In genomic region chr6:6851166-6851565, GRCm38 (mm10) we compare ENCODE assay signal across 39 mouse cellular contexts. TPM values are rescaled to one million over a fixed set of nuclear protein-coding genes. Genes with fewer than 3 reads are reported as not detected.
DNase-seq lines count a peak whose midpoint lies in the region; ATAC-seq and TF ChIP-seq lines count a peak whose summit lies in the region.
"Had no signal": no experiment of that assay in that cellular context is flagged by ENCODE, and none has a peak within 500 bp of the region (broad histone marks: within the 10 kb centered on the region; RNA-seq: fewer than 3 reads in every experiment).

No protein-coding gene starts in this region.

- no peak for TF ChIP-seq EP300 in CH12.LX (IDR thresholded peaks at IDR 0.05; ENCODE audit: low read length)

- H3K9ac ChIP-seq in forebrain, embryonic 13.5 days = no peak overlapping the region
- H3K9ac ChIP-seq in forebrain, embryonic 11.5 days (ENCODE audit: low read length) = no peak overlapping the region
- H3K9ac ChIP-seq in CH12.LX (ENCODE audit: insufficient read depth, low read depth) = no peak overlapping the region
- no peak overlapping the region for H3K9ac ChIP-seq in forebrain, embryonic 16.5 days (replicated peaks; ENCODE audit: low read depth, low read length)
- H3K9ac ChIP-seq: embryonic facial prominence, embryonic 15.5 days; hindbrain, embryonic 14.5 days; kidney, embryonic 15.5 days; liver, embryonic 14.5 days; midbrain, embryonic 15.5 days; neural tube, embryonic 12.5 days had no signal

- H3K36me3 ChIP-seq in forebrain, embryonic 13.5 days (ENCODE audit: poor library complexity, severe bottlenecking) = no peaks in the 10 kb centered on the region
- no peaks in the 10 kb centered on the region for H3K36me3 ChIP-seq in forebrain, embryonic 11.5 days (ENCODE audit: control insufficient read depth, insufficient read depth, low read length)
- H3K36me3 ChIP-seq in CH12.LX (replicated peaks in 1 of 2; ENCODE audit: control insufficient read depth in 1 of 2, insufficient read depth in 1 of 2, low read length in 1 of 2) = no peaks in the 10 kb centered on the region
- no peaks in the 10 kb centered on the region for H3K36me3 ChIP-seq in forebrain, embryonic 16.5 days (ENCODE audit: control insufficient read depth, insufficient read depth)
- H3K36me3 ChIP-seq: embryonic facial prominence, embryonic 15.5 days; G1E; kidney, embryonic 15.5 days; midbrain, embryonic 15.5 days; neural tube, embryonic 12.5 days had no signal

- H3K4me1 ChIP-seq in forebrain, embryonic 13.5 days = peaks cover 28% of the 10 kb centered on the region
- no peaks in the 10 kb centered on the region for H3K4me1 ChIP-seq in forebrain, embryonic 11.5 days (replicated peaks; ENCODE audit: control insufficient read depth, insufficient read depth, low read length)
- peaks cover 0 to 5% of the 10 kb centered on the region in 2 experiments; a peak in 1 of 4 replicates for H3K4me1 ChIP-seq in CH12.LX (ENCODE audit: control insufficient read depth in 1 of 2, insufficient read depth in 2 of 2)
- H3K4me1 ChIP-seq in forebrain, embryonic 16.5 days (replicated peaks; ENCODE audit: control insufficient read depth, insufficient read depth, low read length) = peaks cover 27% of the 10 kb centered on the region
- H3K4me1 ChIP-seq: kidney, embryonic 15.5 days; midbrain, embryonic 15.5 days; neural tube, embryonic 12.5 days had no signal

- no peaks in the 10 kb centered on the region for H3K79me2 ChIP-seq in CH12.LX (replicated peaks; ENCODE audit: control insufficient read depth, extremely low read depth, insufficient read depth, poor library complexity, severe bottlenecking)

- H3K27me3 ChIP-seq in forebrain, embryonic 13.5 days = peaks cover 92% of the 10 kb centered on the region
- peaks cover 83% of the 10 kb centered on the region for H3K27me3 ChIP-seq in forebrain, embryonic 11.5 days (ENCODE audit: control insufficient read depth, insufficient read depth, low read length)
- no peaks in the 10 kb centered on the region for H3K27me3 ChIP-seq in CH12.LX (replicated peaks)
- peaks cover 52% of the 10 kb centered on the region for H3K27me3 ChIP-seq in forebrain, embryonic 16.5 days (replicated peaks; ENCODE audit: control insufficient read depth, insufficient read depth, low read length)

- WGBS in forebrain, embryonic 13.5 days = 1% methylated on average over 10 of the region's 10 CpGs
- WGBS in forebrain, embryonic 11.5 days = 2% methylated on average over 10 of the region's 10 CpGs
- 2% methylated on average over 10 of the region's 10 CpGs for WGBS in forebrain, embryonic 16.5 days

- dilution Hi-C loops in CH12.LX (cut with MboI; ENCODE audit: extremely low pct_ligation_motif_present, extremely low pct_unique_long_range_greater_than_20kb, low sequenced_read_pairs) = no loop called here

- in situ Hi-C loops in CH12.LX (cut with MboI; ENCODE audit: low pct_ligation_motif_present, low pct_unique_long_range_greater_than_20kb, low sequenced_read_pairs) = no loop called here

- peak overlapping the region; percentile 85 for H3K27ac ChIP-seq in forebrain, embryonic 13.5 days
- no peak overlapping the region for H3K27ac ChIP-seq in forebrain, embryonic 11.5 days (ENCODE audit: low read depth, low read length)
- no peak overlapping the region for H3K27ac ChIP-seq in CH12.LX (ENCODE audit: insufficient read depth, low read depth)
- peak overlapping the region; percentile 78 for H3K27ac ChIP-seq in forebrain, embryonic 16.5 days (ENCODE audit: low read length)
- H3K27ac ChIP-seq: embryonic facial prominence, embryonic 15.5 days; gastrocnemius, adult 2 months; hindbrain, embryonic 14.5 days; kidney, embryonic 15.5 days; liver, embryonic 14.5 days; macrophage; midbrain, embryonic 15.5 days; neural tube, embryonic 12.5 days; stomach, postnatal 0 days had no signal

- H3K9me3 ChIP-seq in forebrain, embryonic 13.5 days (replicated peaks) = no peaks in the 10 kb centered on the region
- no peaks in the 10 kb centered on the region for H3K9me3 ChIP-seq in forebrain, embryonic 11.5 days (ENCODE audit: control insufficient read depth, low read length)
- no peaks in the 10 kb centered on the region for H3K9me3 ChIP-seq in CH12.LX (replicated peaks; ENCODE audit: low read length)
- no peaks in the 10 kb centered on the region for H3K9me3 ChIP-seq in forebrain, embryonic 16.5 days (ENCODE audit: control insufficient read depth, low read length)
- H3K9me3 ChIP-seq: embryonic facial prominence, embryonic 15.5 days; G1E; kidney, embryonic 15.5 days; midbrain, embryonic 15.5 days; neural tube, embryonic 12.5 days had no signal

- ATAC-seq in forebrain, embryonic 13.5 days = no peak
- no peak for ATAC-seq in forebrain, embryonic 11.5 days (replicated peaks; ENCODE audit: low FRiP score)
- ATAC-seq in forebrain, embryonic 16.5 days = peak; percentile 15; the same call in 1 of the 2 replicates
- ATAC-seq: intestine, postnatal 0 days; Patski had no signal

- H3K4me3 ChIP-seq in forebrain, embryonic 13.5 days = peak overlapping the region; percentile 20
- no peak overlapping the region for H3K4me3 ChIP-seq in forebrain, embryonic 11.5 days (ENCODE audit: low read depth, low read length)
- H3K4me3 ChIP-seq in CH12.LX (replicated peaks in 1 of 3; ENCODE audit: low read depth in 2 of 3, low read length in 2 of 3, poor library complexity in 1 of 3) = no peak overlapping the region
- H3K4me3 ChIP-seq in forebrain, embryonic 16.5 days (replicated peaks; ENCODE audit: low read length) = peak overlapping the region; percentile 30; the same call in 1 of the 2 replicates
- H3K4me3 ChIP-seq: embryonic facial prominence, embryonic 15.5 days; gastrocnemius, adult 2 months; kidney, embryonic 15.5 days; midbrain, embryonic 15.5 days; neural tube, embryonic 12.5 days had no signal

- TF ChIP-seq POLR2A in CH12.LX (IDR thresholded peaks at IDR 0.05; ENCODE audit: low read depth, low read length) = no peak

- H3K4me2 ChIP-seq in forebrain, embryonic 13.5 days = peak overlapping the region; percentile 50
- H3K4me2 ChIP-seq in forebrain, embryonic 11.5 days (ENCODE audit: low read depth, low read length, severe bottlenecking) = no peak overlapping the region
- H3K4me2 ChIP-seq in CH12.LX (ENCODE audit: insufficient read depth, low read depth, poor library complexity, severe bottlenecking) = no peak overlapping the region
- H3K4me2 ChIP-seq in forebrain, embryonic 16.5 days (ENCODE audit: low read length) = peak overlapping the region; percentile 39
- H3K4me2 ChIP-seq: embryonic facial prominence, embryonic 15.5 days; heart, embryonic 11.5 days; hindbrain, embryonic 14.5 days; kidney, embryonic 15.5 days; midbrain, embryonic 15.5 days; neural tube, embryonic 12.5 days had no signal

- DNase-seq in forebrain, embryonic 11.5 days (ENCODE audit: low spot score) = no peak
- no peak for DNase-seq in CH12.LX (ENCODE audit: extremely low read depth)
- DNase-seq in ES-CJ7 (ENCODE audit: low read depth, low spot score) = peak; percentile 19
- DNase-seq in kidney, adult 9 months = no peak
- no peak for DNase-seq in cerebellum, adult 9-11 months
- DNase-seq: adrenal gland, postnatal 10 days; B cell, adult 2 months; cerebellum, adult 11 months; cerebellum, adult 9-10 months; gastrocnemius, adult 2 months; gastrocnemius, postnatal 36 days; heart, adult 18-20 months; heart, postnatal 36 days; kidney, postnatal 25 days; left cerebral cortex, postnatal 4 days; liver; lung, adult 2 months; lung, postnatal 10 days; right cerebral cortex, postnatal 4 days; thymus, adult 18-20 months; thymus, postnatal 25 days had no signal

- no peak for TF ChIP-seq RAD21 in CH12.LX (IDR thresholded peaks at IDR 0.05; ENCODE audit: low read depth, low read length)

- no peak for TF ChIP-seq CTCF in CH12.LX (conservative IDR thresholded peaks at IDR 0.05 in 1 of 2, IDR thresholded peaks at IDR 0.05 in 1 of 2; ENCODE audit: low read depth in 2 of 2, low read length in 2 of 2)

TF ChIP-seq in CH12.LX, 34 proteins besides CTCF, POLR2A, EP300 and RAD21:
- TF ChIP-seq NRF1 (IDR thresholded peaks at IDR 0.05; ENCODE audit: low read depth, low read length) (no peak), BHLHE40 (IDR thresholded peaks at IDR 0.05; ENCODE audit: low read depth, low read length) (peak; percentile 18; the same call in 1 of the 2 replicates), USF1 (IDR thresholded peaks at IDR 0.05; ENCODE audit: low read depth, low read length) (no peak)
TF ChIP-seq in CH12.LX: peak in this region for 1.

RNA-seq across cellular contexts. Expression of gene Dlx6, which starts 12.0 kb away (rescaled TPM):
- polyA plus RNA-seq in forebrain, embryonic 13.5 days (2015; fragmentation: Nextera tagmentation; extraction: Ambion mirVana) = 15.5 and 16.2 TPM in 2 replicates
- 4.5 and 7.3 TPM in 2 replicates for polyA plus RNA-seq in forebrain, embryonic 11.5 days (2014; fragmentation: Nextera tagmentation; extraction: Ambion mirVana)
- total RNA-seq in CH12.LX (2012; rRNA removed) = not detected in 2 replicates
- not detected in 2 replicates for total RNA-seq in CH12.LX (2014; rRNA removed)
- polyA plus RNA-seq in CH12.LX (2012; ENCODE audit: insufficient read length, low read depth) = not detected in 2 replicates
- polyA plus RNA-seq in forebrain, embryonic 16.5 days (2015; fragmentation: Nextera tagmentation; extraction: Ambion mirVana) = 7.2 and 12.6 TPM in 2 replicates
- total RNA-seq: common myeloid progenitor, adult 5-6 weeks; gastrocnemius, adult 2 months; gastrocnemius, postnatal 36 days; heart, adult 18-20 months; heart, postnatal 36 days; megakaryocyte-erythroid progenitor cell, adult 5-6 weeks had no signal
- polyA plus RNA-seq: G1E; heart, embryonic 16.5 days; hindbrain, embryonic 14.5 days; intestine, postnatal 0 days; kidney, embryonic 15.5 days; liver, embryonic 14.5 days; lung, adult 2 months; macrophage; neural tube, embryonic 12.5 days; spleen, adult 2 months; stomach, postnatal 0 days had no signal

RNA-seq across cellular contexts. Expression of gene Dlx5, which starts 30.7 kb away (rescaled TPM):
- 84.5 and 91.5 TPM in 2 replicates for polyA plus RNA-seq in forebrain, embryonic 13.5 days (2015; fragmentation: Nextera tagmentation; extraction: Ambion mirVana)
- 45.5 and 47.7 TPM in 2 replicates for polyA plus RNA-seq in forebrain, embryonic 11.5 days (2014; fragmentation: Nextera tagmentation; extraction: Ambion mirVana)
- not detected in 2 replicates for total RNA-seq in CH12.LX (2012; rRNA removed)
- total RNA-seq in CH12.LX (2014; rRNA removed) = not detected in 2 replicates
- not detected in 2 replicates for polyA plus RNA-seq in CH12.LX (2012; ENCODE audit: insufficient read length, low read depth)
- 74.3 and 75.7 TPM in 2 replicates for polyA plus RNA-seq in forebrain, embryonic 16.5 days (2015; fragmentation: Nextera tagmentation; extraction: Ambion mirVana)
- total RNA-seq: common myeloid progenitor, adult 5-6 weeks; G1E; gastrocnemius, adult 2 months; gastrocnemius, postnatal 36 days; megakaryocyte-erythroid progenitor cell, adult 5-6 weeks had no signal
- polyA plus RNA-seq: G1E; hindbrain, embryonic 14.5 days; liver, embryonic 14.5 days; lung, adult 2 months; macrophage; spleen, adult 2 months had no signal

Comparison
In these comparisons a context has a peak if more than half of its experiments do, and no peak if none do; other contexts are left out.
1. H3K27ac ChIP-seq: peak in forebrain, embryonic 13.5 days (single experiment) and forebrain, embryonic 16.5 days (single experiment); none in forebrain, embryonic 11.5 days (single experiment) and CH12.LX (single experiment).
2. H3K4me2 ChIP-seq: peak in forebrain, embryonic 13.5 days (single experiment) and forebrain, embryonic 16.5 days (single experiment); none in forebrain, embryonic 11.5 days (single experiment) and CH12.LX (single experiment).
3. H3K4me3 ChIP-seq: peak in forebrain, embryonic 13.5 days (single experiment) and forebrain, embryonic 16.5 days (single experiment); none in forebrain, embryonic 11.5 days (single experiment) and CH12.LX (0 of 3).
4. RNA of gene Dlx5, which starts 30.7 kb away (polyA plus RNA-seq): 84.5 to 91.5 TPM in forebrain, embryonic 13.5 days, 74.3 to 75.7 TPM in forebrain, embryonic 16.5 days and 45.5 to 47.7 TPM in forebrain, embryonic 11.5 days; not detected in CH12.LX; every median in the first group is over 10 times any median in the second.